Mouse (Mus musculus) midbrain, embryonic 13.5 days (tissue): ENCODE measurements around the gene Tyw1. TPM values are rescaled to one million over a fixed set of nuclear protein-coding genes. Genes with fewer than 3 reads are reported as not detected.
A peak's percentile ranks its signal among the peaks of the same experiment; 100 is the strongest.

Experiments used
- ATAC-seq: fragments of 200-750 bp; cut with Nextera tagmentation; 2 replicates; pipeline ENCODE4 v1.8.0; 2017; ENCODE audit warnings: mild to moderate bottlenecking, moderate TSS enrichment, moderate library complexity
- H3K27ac ChIP-seq: fragments of 300-500 bp; sonication (generic); 2 replicates; pipeline ENCODE4 v1.5.1; 2015; ENCODE audit warnings: inconsistent platforms, mild to moderate bottlenecking, moderate library complexity
- H3K27me3 ChIP-seq: fragments of 300-500 bp; sonication (generic); 2 replicates; pipeline ENCODE4 v1.6.1; 2015; ENCODE audit warnings: mild to moderate bottlenecking, inconsistent platforms
- H3K36me3 ChIP-seq: fragments of 300-500 bp; sonication (generic); 2 replicates; pipeline ENCODE4 v1.6.1; 2015; ENCODE audit warnings: mild to moderate bottlenecking, inconsistent platforms
- H3K4me1 ChIP-seq: fragments of 300-500 bp; sonication (generic); replicated peaks from 2 replicates; pipeline ENCODE4 v1.6.1; 2015; ENCODE audit warnings: inconsistent platforms
- H3K4me2 ChIP-seq: fragments of 300-500 bp; sonication (generic); replicated peaks from 2 replicates; pipeline ENCODE4 v1.6.1; 2015; ENCODE audit warnings: moderate library complexity, mild to moderate bottlenecking, inconsistent platforms
- H3K4me3 ChIP-seq: fragments of 300-500 bp; sonication (generic); replicated peaks from 2 replicates; pipeline ENCODE4 v1.5.1; 2015; ENCODE audit warnings: mild to moderate bottlenecking, inconsistent platforms
- H3K9ac ChIP-seq: fragments of 300-500 bp; sonication (generic); replicated peaks from 2 replicates; pipeline ENCODE4 v1.6.1; 2015; ENCODE audit warnings: mild to moderate bottlenecking, inconsistent platforms
- H3K9me3 ChIP-seq: fragments of 300-500 bp; sonication (generic); 2 replicates; pipeline ENCODE4 v1.6.1; 2016; ENCODE audit warnings: mild to moderate bottlenecking, inconsistent platforms
- WGBS: fragments of 180-500 bp; shearing (Covaris S2); methylation state at CpG from one replicate; pipeline ENCODE4 v1.1.7; 2015; 5-methylcytosine and 5-hydroxymethylcytosine counted together
- polyA plus RNA-seq: library from polyadenylated mRNA; unstranded; fragments of >200 nt; fragmentation: Nextera tagmentation; extraction: Ambion mirVana; gene quantifications from 2 replicates; pipeline ENCODE4 v1.2.1, GENCODE M21; 2015

The Tyw1 gene
- polyA plus RNA-seq, 1 experiment from 2014 or later, result 25.4 TPM

DNA sequence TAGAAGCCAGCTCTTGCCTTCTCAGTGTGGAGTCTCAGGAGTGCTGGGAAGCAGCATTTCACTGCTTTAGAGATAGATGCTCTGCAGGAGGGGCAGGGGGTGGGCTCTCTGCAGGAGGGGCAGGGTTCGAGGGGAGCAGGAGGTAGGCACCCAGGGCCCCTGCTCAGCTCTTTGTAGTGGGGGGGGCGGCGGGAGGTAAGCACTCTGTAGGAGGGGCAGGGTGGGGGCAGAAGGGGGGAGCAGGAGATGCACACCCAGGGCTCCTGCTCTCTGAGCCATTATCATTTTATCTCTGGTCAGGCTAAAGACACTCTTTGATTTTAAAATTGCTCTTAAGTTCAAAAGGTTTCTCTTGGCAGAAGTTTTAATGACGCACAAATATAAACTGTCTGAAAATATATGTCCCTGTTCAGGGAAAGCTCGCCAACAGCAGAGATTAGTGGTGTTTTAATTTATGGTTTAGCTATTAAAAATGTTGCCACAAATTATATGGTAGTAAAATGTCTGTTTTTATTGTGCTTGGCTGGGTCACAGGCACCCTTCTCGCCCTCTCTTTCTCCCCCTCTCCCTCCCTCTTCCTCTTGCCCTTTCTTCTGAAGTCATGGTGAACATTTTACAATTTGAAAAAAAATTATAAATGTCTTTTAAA, 72.3 kb downstream of the Tyw1 start:
- Histone ChIP-seq H3K9ac (no peak overlapping the region), H3K4me2 (no peak overlapping the region), H3K9me3 (peaks cover 6% of the 10 kb centered on the region; the same call in 1 of the 2 replicates), H3K4me1 (0 out of 2 replicates have a peak, but pooled peaks cover 2% of the 10 kb centered on the region), H3K27ac (no peak overlapping the region), H3K27me3 (no peaks in the 10 kb centered on the region), H3K4me3 (no peak overlapping the region), H3K36me3 (peaks cover 32% of the 10 kb centered on the region)
- 84% methylated on average over 6 of the region's 6 CpGs for WGBS
- ATAC-seq, result no peak

DNA sequence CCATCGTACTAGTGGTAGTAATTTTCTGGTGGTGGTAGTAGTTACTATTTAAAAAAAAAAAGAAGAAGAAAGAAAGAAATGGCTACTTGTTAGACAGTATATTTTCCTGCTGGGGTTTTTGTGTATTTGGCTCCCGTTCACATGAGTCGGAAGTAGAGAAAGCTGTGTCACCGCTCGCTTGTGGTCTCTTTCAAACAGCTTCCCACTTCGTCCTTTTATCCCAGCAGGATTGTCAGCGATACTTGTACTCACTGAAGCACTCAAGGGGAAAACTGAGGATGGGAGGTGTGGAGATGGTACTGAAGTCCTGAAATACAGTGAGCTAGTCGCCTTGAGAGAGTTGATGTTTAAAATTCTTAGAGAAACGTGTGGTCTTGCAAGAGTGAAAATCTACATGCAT, 72.9 kb downstream of the Tyw1 start:
- WGBS, result 83% methylated on average over 9 of the region's 9 CpGs
- H3K4me2 ChIP-seq, result no peak overlapping the region
- no peak overlapping the region for H3K4me3 ChIP-seq
- no peak for ATAC-seq
- no peak overlapping the region for H3K27ac ChIP-seq
- H3K9ac ChIP-seq, result no peak overlapping the region
- 0 out of 2 replicates have a peak, but pooled peaks cover 3% of the 10 kb centered on the region for H3K4me1 ChIP-seq
- H3K27me3 ChIP-seq, result no peaks in the 10 kb centered on the region
- H3K9me3 ChIP-seq, result peaks cover 6% of the 10 kb centered on the region; the same call in 1 of the 2 replicates
- H3K36me3 ChIP-seq, result peaks cover 32% of the 10 kb centered on the region

DNA sequence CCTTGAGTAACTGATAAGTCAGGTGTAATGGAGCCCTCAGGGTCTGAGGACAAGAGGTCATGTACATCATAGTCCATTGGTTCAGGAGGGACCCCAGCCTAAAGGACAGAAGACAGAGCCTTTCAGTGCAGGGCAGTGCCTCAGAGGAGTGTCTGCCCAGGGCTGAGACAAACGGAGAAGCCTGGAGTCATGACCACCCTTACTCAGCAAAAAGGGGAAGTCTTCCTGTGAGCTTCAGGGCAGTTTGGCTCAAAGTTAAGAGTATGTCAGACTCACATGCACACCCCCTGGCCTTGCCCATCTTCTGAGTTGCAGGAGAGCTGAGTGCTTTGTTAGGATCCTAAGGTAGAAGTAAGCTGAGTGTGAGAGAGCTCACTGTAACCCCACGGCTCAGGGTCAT, 74.5 kb downstream of the Tyw1 start:
- Histone ChIP-seq H3K4me1 (0 out of 2 replicates have a peak, but pooled peaks cover 7% of the 10 kb centered on the region), H3K27me3 (no peaks in the 10 kb centered on the region), H3K36me3 (peaks cover 28% of the 10 kb centered on the region), H3K27ac (no peak overlapping the region), H3K4me3 (no peak overlapping the region), H3K9ac (no peak overlapping the region), H3K4me2 (no peak overlapping the region), H3K9me3 (no peaks in the 10 kb centered on the region)
- no peak for ATAC-seq
- 95% methylated on average over 2 of the region's 2 CpGs for WGBS

DNA sequence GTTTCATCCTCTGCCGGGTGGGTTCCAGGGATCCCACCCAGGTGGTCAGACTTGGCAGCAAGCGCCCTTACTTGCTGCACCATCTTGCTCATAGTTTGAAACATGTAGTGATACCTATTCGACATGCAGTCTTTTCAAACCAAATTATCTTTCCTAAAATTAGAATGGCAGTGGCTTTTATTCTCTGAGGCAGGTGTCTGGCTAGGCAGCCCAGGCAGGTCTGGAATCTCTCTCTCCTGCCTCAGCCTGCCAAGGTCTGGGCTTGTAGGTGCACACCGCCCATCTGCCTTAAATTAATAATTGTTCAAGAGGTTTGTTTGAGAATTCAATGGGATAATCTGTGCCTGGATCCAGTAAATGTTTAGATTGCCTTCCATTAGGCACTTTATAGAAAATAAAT, 75.4 kb downstream of the Tyw1 start:
- Histone ChIP-seq H3K9ac (no peak overlapping the region), H3K9me3 (0 out of 2 replicates have a peak, but pooled peaks cover 4% of the 10 kb centered on the region), H3K27ac (no peak overlapping the region), H3K4me3 (no peak overlapping the region), H3K4me2 (no peak overlapping the region), H3K27me3 (no peaks in the 10 kb centered on the region), H3K36me3 (peaks cover 28% of the 10 kb centered on the region), H3K4me1 (0 out of 2 replicates have a peak, but pooled peaks cover 7% of the 10 kb centered on the region)
- WGBS, result 92% methylated on average over 4 of the region's 4 CpGs
- no peak for ATAC-seq

DNA sequence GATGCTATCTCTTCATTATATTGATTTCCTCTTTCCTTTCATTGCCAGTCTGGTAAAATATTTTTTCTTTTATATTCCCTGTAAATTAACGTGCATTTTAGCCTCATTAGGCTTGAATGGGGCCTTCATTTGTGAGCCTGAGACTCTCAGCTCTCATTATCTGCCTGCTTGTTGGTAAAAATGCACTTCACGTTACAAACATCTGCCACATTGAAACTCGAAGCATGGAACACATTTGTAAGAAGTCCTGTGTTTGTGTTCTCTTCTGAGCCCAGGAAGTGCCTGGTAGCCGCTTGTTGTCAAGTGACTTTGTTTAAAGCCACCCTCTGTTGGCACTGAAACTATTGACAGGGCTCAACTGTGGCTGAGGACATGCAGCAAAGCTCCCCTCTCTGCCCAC, 75.8 kb downstream of the Tyw1 start:
- H3K36me3 ChIP-seq, result peaks cover 29% of the 10 kb centered on the region
- H3K9me3 ChIP-seq, result 0 out of 2 replicates have a peak, but pooled peaks cover 4% of the 10 kb centered on the region
- H3K4me1 ChIP-seq, result 0 out of 2 replicates have a peak, but pooled peaks cover 7% of the 10 kb centered on the region
- no peak overlapping the region for H3K4me2 ChIP-seq
- no peak overlapping the region for H3K9ac ChIP-seq
- 62% methylated on average over 4 of the region's 4 CpGs for WGBS
- no peak overlapping the region for H3K4me3 ChIP-seq
- no peaks in the 10 kb centered on the region for H3K27me3 ChIP-seq
- 0 out of 2 replicates have a peak overlapping the region, but pooled peaks have one; percentile 30 for H3K27ac ChIP-seq
- ATAC-seq, result no peak

DNA sequence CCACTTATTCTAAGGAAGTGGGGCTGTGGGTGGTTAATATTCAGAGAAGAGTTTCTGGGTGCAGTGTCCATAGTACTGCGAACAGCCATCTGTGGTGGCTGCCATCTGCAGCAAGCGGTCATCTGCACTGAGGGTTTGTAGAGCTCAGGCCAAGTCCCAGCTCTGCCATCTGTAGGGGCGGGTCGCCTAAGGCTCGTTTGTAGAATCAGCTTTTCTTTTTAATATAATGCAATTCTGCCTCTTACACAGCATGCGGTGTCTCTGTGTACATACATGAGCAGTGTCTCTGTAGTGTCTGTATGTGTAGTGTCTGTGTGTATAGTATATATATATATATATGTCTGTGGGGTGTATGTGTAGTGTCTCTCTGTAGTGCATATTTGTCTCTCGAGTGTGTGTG, 78.1 kb downstream of the Tyw1 start:
- Histone ChIP-seq H3K9me3 (0 out of 2 replicates have a peak, but pooled peaks cover 4% of the 10 kb centered on the region), H3K4me1 (0 out of 2 replicates have a peak, but pooled peaks cover 7% of the 10 kb centered on the region), H3K9ac (no peak overlapping the region), H3K4me2 (no peak overlapping the region), H3K4me3 (no peak overlapping the region), H3K27ac (no peak overlapping the region), H3K36me3 (peaks cover 37% of the 10 kb centered on the region), H3K27me3 (no peaks in the 10 kb centered on the region)
- ATAC-seq, result no peak
- 88% methylated on average over 7 of the region's 7 CpGs for WGBS

DNA sequence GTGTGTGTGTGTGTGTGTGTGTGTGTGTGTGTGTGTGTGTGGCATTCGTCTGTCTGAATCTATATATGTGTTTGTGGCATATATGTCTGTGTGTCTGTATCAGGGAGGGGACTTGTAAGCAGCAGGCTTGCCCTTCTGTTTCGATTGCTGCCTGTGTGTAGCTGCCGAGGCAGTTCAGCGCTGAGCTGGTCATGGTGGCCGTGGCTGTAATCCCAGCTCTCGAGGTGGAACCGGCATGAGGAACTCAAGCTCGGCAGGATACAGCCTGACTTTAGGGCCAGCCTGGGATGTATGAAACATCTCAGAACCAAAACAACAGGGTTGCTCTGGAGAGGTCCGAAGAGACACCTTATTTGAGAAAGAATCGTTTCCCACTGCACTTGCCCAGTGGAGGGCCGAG, 78.6 kb downstream of the Tyw1 start:
- H3K36me3 ChIP-seq, result peaks cover 34% of the 10 kb centered on the region
- no peak for ATAC-seq
- H3K27ac ChIP-seq, result no peak overlapping the region
- no peak overlapping the region for H3K4me3 ChIP-seq
- H3K9ac ChIP-seq, result no peak overlapping the region
- 0 out of 2 replicates have a peak, but pooled peaks cover 7% of the 10 kb centered on the region for H3K4me1 ChIP-seq
- no peak overlapping the region for H3K4me2 ChIP-seq
- no peaks in the 10 kb centered on the region for H3K27me3 ChIP-seq
- WGBS, result 88% methylated on average over 11 of the region's 11 CpGs
- H3K9me3 ChIP-seq, result 0 out of 2 replicates have a peak, but pooled peaks cover 4% of the 10 kb centered on the region

DNA sequence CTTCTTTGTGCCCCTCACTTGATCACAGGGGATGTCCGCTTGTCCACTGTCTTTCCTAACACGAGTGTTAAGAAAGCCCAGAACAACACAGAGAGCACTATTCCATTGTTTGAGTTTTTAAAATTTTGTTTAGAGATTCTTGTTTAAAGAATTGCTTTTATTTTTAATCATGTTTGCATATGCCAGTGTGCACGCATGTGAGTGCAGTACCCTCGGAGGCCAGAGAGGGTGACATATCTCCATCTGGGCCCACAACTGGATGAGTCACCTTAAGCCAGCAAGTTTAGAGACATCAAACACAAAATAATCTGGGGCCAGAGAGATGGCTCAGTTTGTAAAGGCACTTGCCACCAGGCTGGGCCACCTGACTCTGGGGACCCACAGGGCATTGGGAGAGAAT, 80.0 kb downstream of the Tyw1 start:
- Histone ChIP-seq H3K9me3 (0 out of 2 replicates have a peak, but pooled peaks cover 4% of the 10 kb centered on the region), H3K4me3 (no peak overlapping the region), H3K4me2 (no peak overlapping the region), H3K9ac (no peak overlapping the region), H3K27me3 (no peaks in the 10 kb centered on the region), H3K36me3 (peaks cover 36% of the 10 kb centered on the region), H3K4me1 (0 out of 2 replicates have a peak, but pooled peaks cover 7% of the 10 kb centered on the region), H3K27ac (no peak overlapping the region)
- WGBS, result 99% methylated on average over 4 of the region's 4 CpGs
- ATAC-seq, result no peak

DNA sequence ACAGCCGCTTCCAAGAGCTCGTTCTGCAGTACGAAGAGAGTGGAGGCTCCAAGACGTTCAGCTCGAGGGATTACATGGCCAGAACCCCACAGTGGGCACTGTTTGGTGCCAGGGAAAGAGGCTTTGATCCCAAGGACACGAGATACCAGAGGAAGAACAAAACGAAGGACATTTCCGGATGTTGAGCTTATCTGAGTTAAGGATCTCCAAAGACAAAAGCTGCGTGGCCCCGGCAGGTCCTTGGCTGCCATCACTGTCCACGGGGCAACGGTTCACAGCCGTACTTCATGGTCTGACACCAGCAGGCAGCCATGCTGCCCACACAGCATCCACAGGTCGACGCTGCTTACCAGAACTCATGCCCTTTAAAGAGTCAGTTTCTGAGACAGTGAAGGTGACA, 85.2 kb downstream of the Tyw1 start:
- H3K27ac ChIP-seq, result no peak overlapping the region
- ATAC-seq, result no peak
- peaks cover 57% of the 10 kb centered on the region for H3K36me3 ChIP-seq
- peaks cover 6% of the 10 kb centered on the region; the same call in 1 of the 2 replicates for H3K4me1 ChIP-seq
- no peak overlapping the region for H3K4me2 ChIP-seq
- 96% methylated on average over 15 of the region's 15 CpGs for WGBS
- H3K4me3 ChIP-seq, result no peak overlapping the region
- no peak overlapping the region for H3K9ac ChIP-seq
- H3K27me3 ChIP-seq, result no peaks in the 10 kb centered on the region
- no peaks in the 10 kb centered on the region for H3K9me3 ChIP-seq

DNA sequence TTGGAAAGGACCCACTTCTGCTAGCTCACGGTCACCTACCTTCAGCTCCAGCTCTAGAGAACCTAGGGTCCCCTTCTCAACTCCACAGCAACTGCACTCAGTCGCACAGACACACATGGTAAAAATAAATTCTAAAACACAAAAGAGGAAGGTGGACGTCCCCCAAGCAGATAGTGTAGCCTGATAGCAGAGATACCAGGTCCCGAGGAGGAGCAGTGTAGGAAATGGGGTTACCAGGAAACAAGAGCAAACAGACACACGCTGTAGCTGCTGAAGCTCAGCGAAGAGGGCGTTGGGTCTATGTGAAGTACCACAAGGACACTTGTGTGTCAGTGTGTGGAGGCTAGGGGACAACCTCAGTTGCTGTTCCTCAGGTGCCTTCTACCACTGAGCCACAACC, 89.6 kb downstream of the Tyw1 start:
- no peak overlapping the region for H3K4me3 ChIP-seq
- WGBS, result 93% methylated on average over 7 of the region's 7 CpGs
- peaks cover 13% of the 10 kb centered on the region; the same call in 1 of the 2 replicates for H3K9me3 ChIP-seq
- no peak overlapping the region for H3K4me2 ChIP-seq
- no peak overlapping the region for H3K27ac ChIP-seq
- H3K9ac ChIP-seq, result no peak overlapping the region
- peaks cover 6% of the 10 kb centered on the region; the same call in 1 of the 2 replicates for H3K4me1 ChIP-seq
- H3K27me3 ChIP-seq, result no peaks in the 10 kb centered on the region
- peaks cover 35% of the 10 kb centered on the region for H3K36me3 ChIP-seq
- ATAC-seq, result no peak

DNA sequence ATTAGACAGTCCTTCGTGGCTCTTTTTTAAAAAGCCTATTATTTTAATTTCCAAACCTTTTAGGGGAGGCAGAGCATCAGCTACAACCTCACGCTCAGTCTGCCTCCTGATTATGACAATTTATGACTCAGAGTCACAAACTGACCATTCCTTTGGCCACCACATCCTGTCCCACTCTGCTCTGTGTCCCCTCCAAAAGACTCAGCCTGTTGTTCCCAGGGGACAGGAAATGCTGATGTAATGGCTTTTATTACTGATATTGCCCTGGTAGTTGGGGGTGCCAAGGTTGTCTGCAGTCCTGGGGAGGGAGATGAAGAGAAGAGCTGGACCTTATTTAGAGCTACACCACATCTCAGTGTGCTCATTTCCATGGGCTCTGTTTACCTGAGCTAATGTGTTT, 90.5 kb downstream of the Tyw1 start:
- Histone ChIP-seq H3K4me2 (no peak overlapping the region), H3K9me3 (peaks cover 13% of the 10 kb centered on the region; the same call in 1 of the 2 replicates), H3K27ac (no peak overlapping the region), H3K4me3 (no peak overlapping the region), H3K9ac (no peak overlapping the region), H3K36me3 (peaks cover 27% of the 10 kb centered on the region), H3K27me3 (no peaks in the 10 kb centered on the region), H3K4me1 (peaks cover 6% of the 10 kb centered on the region; the same call in 1 of the 2 replicates)
- no peak for ATAC-seq
- 87% methylated on average over 2 of the region's 2 CpGs for WGBS

DNA sequence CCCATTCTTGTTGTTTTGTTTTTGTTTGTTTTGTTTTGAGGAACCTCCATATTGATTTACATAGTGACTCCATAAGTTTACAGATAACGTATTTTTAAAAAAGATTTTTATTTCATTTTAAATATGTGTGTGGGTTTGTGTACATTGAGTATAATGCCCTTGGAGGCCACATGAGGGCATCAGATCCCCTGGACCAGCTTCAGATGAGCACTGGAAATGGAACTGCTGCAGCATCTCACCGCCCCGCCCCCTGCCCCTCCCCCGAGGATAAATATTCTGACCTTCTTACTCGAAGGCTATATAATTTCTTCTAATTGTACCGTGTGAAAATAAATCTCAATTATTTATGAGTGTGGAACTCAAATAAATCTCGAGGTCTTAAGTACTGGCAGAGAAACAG, 99.8 kb downstream of the Tyw1 start:
- WGBS, result 67% methylated on average over 7 of the region's 7 CpGs
- H3K36me3 ChIP-seq, result no peaks in the 10 kb centered on the region
- ATAC-seq, result no peak
- H3K4me3 ChIP-seq, result no peak overlapping the region
- no peaks in the 10 kb centered on the region for H3K27me3 ChIP-seq
- H3K4me2 ChIP-seq, result no peak overlapping the region
- no peak overlapping the region for H3K27ac ChIP-seq
- H3K4me1 ChIP-seq, result no peaks in the 10 kb centered on the region
- no peak overlapping the region for H3K9ac ChIP-seq
- H3K9me3 ChIP-seq, result no peaks in the 10 kb centered on the region
